Mouse (Mus musculus): Measurements from ENCODE around the gene March8. TPM values are rescaled to one million over a fixed set of nuclear protein-coding genes. Genes with fewer than 3 reads are reported as not detected.

The March8 gene
- polyA plus RNA-seq, 1 experiment from 2014 or later = 62.9 TPM

- H3K9ac ChIP-seq = no peak overlapping the region
- no peak overlapping the region for H3K27ac ChIP-seq
- no peak for ATAC-seq (ENCODE audit: low FRiP score)
- H3K4me3 ChIP-seq = no peak overlapping the region
- H3K27me3 ChIP-seq = no peaks in the 10 kb centered on the region
- peaks cover 6% of the 10 kb centered on the region; the same call in 1 of the 2 replicates for H3K36me3 ChIP-seq
- no peak overlapping the region for H3K4me2 ChIP-seq
- H3K9me3 ChIP-seq = no peaks in the 10 kb centered on the region
- 89% methylated on average over 7 of the region's 7 CpGs for WGBS
- H3K4me1 ChIP-seq (replicated peaks) = peaks cover 11% of the 10 kb centered on the region
These were observed 41.1 kb downstream of the March8 start for GRCm38 (mm10) chr6:116378892-116379291.

GRCm38 (mm10) chr6:116380157-116380556 lies 42.3 kb downstream of the March8 start:
- H3K4me3 ChIP-seq = no peak overlapping the region
- H3K9me3 ChIP-seq = no peaks in the 10 kb centered on the region
- H3K4me2 ChIP-seq = no peak overlapping the region
- peaks cover 6% of the 10 kb centered on the region; the same call in 1 of the 2 replicates for H3K36me3 ChIP-seq
- no peaks in the 10 kb centered on the region for H3K27me3 ChIP-seq
- H3K27ac ChIP-seq = no peak overlapping the region
- peaks cover 17% of the 10 kb centered on the region for H3K4me1 ChIP-seq (replicated peaks)
- no peak for ATAC-seq (ENCODE audit: low FRiP score)
- H3K9ac ChIP-seq = no peak overlapping the region
- WGBS = 56% methylated on average over 3 of the region's 3 CpGs

GRCm38 (mm10) chr6:116381605-116382004 lies 43.8 kb downstream of the March8 start:
- Histone ChIP-seq H3K36me3 (peaks cover 6% of the 10 kb centered on the region; the same call in 1 of the 2 replicates), H3K27me3 (no peaks in the 10 kb centered on the region), H3K27ac (no peak overlapping the region), H3K4me1 (replicated peaks) (peaks cover 31% of the 10 kb centered on the region), H3K9me3 (no peaks in the 10 kb centered on the region), H3K4me3 (no peak overlapping the region), H3K4me2 (no peak overlapping the region), H3K9ac (no peak overlapping the region)
- 69% methylated on average over 2 of the region's 2 CpGs for WGBS
- no peak for ATAC-seq (ENCODE audit: low FRiP score)

- no peaks in the 10 kb centered on the region for H3K36me3 ChIP-seq
- peaks cover 32% of the 10 kb centered on the region for H3K4me1 ChIP-seq (replicated peaks)
- H3K27ac ChIP-seq = peak overlapping the region; percentile 52
- no peak overlapping the region for H3K4me3 ChIP-seq
- H3K9ac ChIP-seq = no peak overlapping the region
- H3K27me3 ChIP-seq = no peaks in the 10 kb centered on the region
- H3K4me2 ChIP-seq = no peak overlapping the region
- H3K9me3 ChIP-seq = no peaks in the 10 kb centered on the region
- no peak for ATAC-seq (ENCODE audit: low FRiP score)
- 73% methylated on average over 10 of the region's 10 CpGs for WGBS
These were observed 45.8 kb downstream of the March8 start for GRCm38 (mm10) chr6:116383582-116383981.

GRCm38 (mm10) chr6:116385194-116386044 lies 47.6 kb downstream of the March8 start:
- peak; percentile 18 for ATAC-seq (ENCODE audit: low FRiP score)
- Histone ChIP-seq H3K27me3 (no peaks in the 10 kb centered on the region), H3K9me3 (no peaks in the 10 kb centered on the region), H3K36me3 (no peaks in the 10 kb centered on the region), H3K4me3 (no peak overlapping the region), H3K4me1 (replicated peaks) (peaks cover 32% of the 10 kb centered on the region), H3K4me2 (peak overlapping the region; percentile 50), H3K27ac (peak overlapping the region; percentile 86), H3K9ac (peak overlapping the region; percentile 64)
- WGBS = 18% methylated on average over 5 of the region's 5 CpGs

- Histone ChIP-seq H3K4me1 (replicated peaks) (peaks cover 32% of the 10 kb centered on the region), H3K9ac (peak overlapping the region; percentile 64), H3K36me3 (no peaks in the 10 kb centered on the region), H3K4me3 (peak overlapping the region; percentile 23), H3K27ac (peak overlapping the region; percentile 86), H3K4me2 (peak overlapping the region; percentile 50), H3K27me3 (no peaks in the 10 kb centered on the region), H3K9me3 (no peaks in the 10 kb centered on the region)
- WGBS = 18% methylated on average over 4 of the region's 4 CpGs
- peak; percentile 87 for ATAC-seq (ENCODE audit: low FRiP score)
These were observed 48.2 kb downstream of the March8 start for GRCm38 (mm10) chr6:116386045-116386415.

- Histone ChIP-seq H3K4me3 (peak overlapping the region; percentile 23), H3K36me3 (no peaks in the 10 kb centered on the region), H3K9ac (peak overlapping the region; percentile 64), H3K27ac (peak overlapping the region; percentile 86), H3K9me3 (no peaks in the 10 kb centered on the region), H3K4me1 (replicated peaks) (peaks cover 32% of the 10 kb centered on the region), H3K4me2 (peak overlapping the region; percentile 50), H3K27me3 (no peaks in the 10 kb centered on the region)
- no peak for ATAC-seq (ENCODE audit: low FRiP score)
- 26% methylated on average over 3 of the region's 3 CpGs for whole genome bisulfite sequencing
These were observed 48.7 kb downstream of the March8 start for GRCm38 (mm10) chr6:116386506-116386905.

- Histone ChIP-seq H3K27ac (no peak overlapping the region), H3K9ac (no peak overlapping the region), H3K9me3 (no peaks in the 10 kb centered on the region), H3K27me3 (no peaks in the 10 kb centered on the region), H3K4me3 (no peak overlapping the region), H3K36me3 (no peaks in the 10 kb centered on the region), H3K4me2 (no peak overlapping the region), H3K4me1 (replicated peaks) (peaks cover 29% of the 10 kb centered on the region)
- WGBS = 90% methylated on average over 1 of the region's 1 CpGs
- no peak for ATAC-seq (ENCODE audit: low FRiP score)
These were observed 50.2 kb downstream of the March8 start for GRCm38 (mm10) chr6:116388068-116388467.

- Histone ChIP-seq H3K36me3 (no peaks in the 10 kb centered on the region), H3K9me3 (no peaks in the 10 kb centered on the region), H3K9ac (no peak overlapping the region), H3K4me1 (replicated peaks) (peaks cover 18% of the 10 kb centered on the region), H3K4me3 (no peak overlapping the region), H3K27me3 (no peaks in the 10 kb centered on the region), H3K27ac (no peak overlapping the region), H3K4me2 (no peak overlapping the region)
- no peak for ATAC-seq (ENCODE audit: low FRiP score)
These were observed 51.7 kb downstream of the March8 start for GRCm38 (mm10) chr6:116389481-116389880.

GRCm38 (mm10) chr6:116394916-116395648 lies 57.3 kb downstream of the March8 start:
- H3K36me3 ChIP-seq = no peaks in the 10 kb centered on the region
- no peak for ATAC-seq (ENCODE audit: low FRiP score)
- no peaks in the 10 kb centered on the region for H3K9me3 ChIP-seq
- WGBS = 80% methylated on average over 2 of the region's 2 CpGs
- H3K27ac ChIP-seq = no peak overlapping the region
- H3K9ac ChIP-seq = no peak overlapping the region
- H3K4me3 ChIP-seq = no peak overlapping the region
- H3K27me3 ChIP-seq = no peaks in the 10 kb centered on the region
- peaks cover 31% of the 10 kb centered on the region for H3K4me1 ChIP-seq (replicated peaks)
- no peak overlapping the region for H3K4me2 ChIP-seq

- H3K9ac ChIP-seq = no peak overlapping the region
- peak overlapping the region; percentile 53 for H3K27ac ChIP-seq
- no peaks in the 10 kb centered on the region for H3K9me3 ChIP-seq
- peaks cover 15% of the 10 kb centered on the region for H3K36me3 ChIP-seq
- H3K4me1 ChIP-seq (replicated peaks) = peaks cover 31% of the 10 kb centered on the region
- WGBS = 16% methylated on average over 6 of the region's 6 CpGs
- H3K4me2 ChIP-seq = no peak overlapping the region
- H3K27me3 ChIP-seq = no peaks in the 10 kb centered on the region
- ATAC-seq (ENCODE audit: low FRiP score) = peak; percentile 70
- H3K4me3 ChIP-seq = no peak overlapping the region
These were observed 59.8 kb downstream of the March8 start for GRCm38 (mm10) chr6:116397621-116398020.

- Histone ChIP-seq H3K4me3 (no peak overlapping the region), H3K4me2 (no peak overlapping the region), H3K4me1 (replicated peaks) (peaks cover 31% of the 10 kb centered on the region), H3K27me3 (no peaks in the 10 kb centered on the region), H3K36me3 (peaks cover 17% of the 10 kb centered on the region), H3K27ac (peak overlapping the region; percentile 53), H3K9ac (no peak overlapping the region), H3K9me3 (no peaks in the 10 kb centered on the region)
- 15% methylated on average over 2 of the region's 2 CpGs for WGBS
- ATAC-seq (ENCODE audit: low FRiP score) = no peak
These were observed 60.3 kb downstream of the March8 start for GRCm38 (mm10) chr6:116398136-116398535.

Measured in hindbrain, embryonic 13.5 days (tissue).